Mouse (Mus musculus): ENCODE results near the gene Npm1.

Gene Npm1

GRCm38 (mm10) chr11:33146143-33146497 lies 16.9 kb downstream of the Npm1 start:
- no peak for DNase-seq (ENCODE audit: low spot score in 2 of 2)

GRCm38 (mm10) chr11:33145201-33146142 lies 17.5 kb downstream of the Npm1 start:
- DNase-seq (ENCODE audit: low spot score in 2 of 2) = no peak

- DNase-seq (ENCODE audit: low spot score in 2 of 2) = no peak
Observed at GRCm38 (mm10) chr11:33143906-33144305, 19.1 kb downstream of the Npm1 start.

- no peak for DNase-seq (ENCODE audit: low spot score in 2 of 2)
Observed at GRCm38 (mm10) chr11:33142801-33143200, 20.2 kb downstream of the Npm1 start.

GRCm38 (mm10) chr11:33140111-33140460 lies 22.9 kb downstream of the Npm1 start:
- DNase-seq (ENCODE audit: low spot score in 2 of 2) = no peak

GRCm38 (mm10) chr11:33139458-33140110 lies 23.4 kb downstream of the Npm1 start:
- no peak for DNase-seq (ENCODE audit: low spot score in 2 of 2)

GRCm38 (mm10) chr11:33138686-33139085 lies 24.3 kb downstream of the Npm1 start:
- DNase-seq (ENCODE audit: low spot score in 2 of 2) = no peak

GRCm38 (mm10) chr11:33134391-33134986 lies 28.5 kb downstream of the Npm1 start:
- DNase-seq (ENCODE audit: low spot score in 2 of 2) = no peak

- DNase-seq (ENCODE audit: low spot score in 2 of 2) = no peak
Observed at GRCm38 (mm10) chr11:33132619-33133338, 30.2 kb downstream of the Npm1 start.

GRCm38 (mm10) chr11:33127058-33127457 lies 35.9 kb downstream of the Npm1 start:
- no peak for DNase-seq (ENCODE audit: low spot score in 2 of 2)

- no peak for DNase-seq (ENCODE audit: low spot score in 2 of 2)
Observed at GRCm38 (mm10) chr11:33122575-33123268, 40.3 kb downstream of the Npm1 start.

GRCm38 (mm10) chr11:33119556-33119955 lies 43.5 kb downstream of the Npm1 start:
- DNase-seq (ENCODE audit: low spot score in 2 of 2) = no peak

- DNase-seq (ENCODE audit: low spot score in 2 of 2) = no peak
Observed at GRCm38 (mm10) chr11:33119116-33119515, 43.9 kb downstream of the Npm1 start.

- DNase-seq (ENCODE audit: low spot score in 2 of 2) = no peak
Observed at GRCm38 (mm10) chr11:33118480-33118879, 44.5 kb downstream of the Npm1 start.

GRCm38 (mm10) chr11:33115796-33116195 lies 47.2 kb downstream of the Npm1 start:
- DNase-seq (ENCODE audit: low spot score in 2 of 2) = no peak

- DNase-seq (ENCODE audit: low spot score in 2 of 2) = no peak
Observed at GRCm38 (mm10) chr11:33112407-33112806, 50.6 kb downstream of the Npm1 start.

GRCm38 (mm10) chr11:33110111-33110510 lies 52.9 kb downstream of the Npm1 start:
- no peak for DNase-seq (ENCODE audit: low spot score in 2 of 2)

GRCm38 (mm10) chr11:33107540-33107939 lies 55.5 kb downstream of the Npm1 start:
- no peak for DNase-seq (ENCODE audit: low spot score in 2 of 2)

- no peak for DNase-seq (ENCODE audit: low spot score in 2 of 2)
Observed at GRCm38 (mm10) chr11:33104911-33105316, 58.1 kb downstream of the Npm1 start.

- no peak for DNase-seq (ENCODE audit: low spot score in 2 of 2)
Observed at GRCm38 (mm10) chr11:33103291-33103943, 59.6 kb downstream of the Npm1 start.

Measured in spleen, postnatal 36 days (tissue).